Mouse (Mus musculus) thymus, postnatal 0 days (tissue): ENCODE measurements around the gene Ero1l. TPM values are rescaled to one million over a fixed set of nuclear protein-coding genes. Genes with fewer than 3 reads are reported as not detected.

ENCODE experiments used
- DNase-seq: peaks from one replicate; pipeline ENCODE4 v3.0.0-alpha.2; 2015; ENCODE audit warnings: low spot score
- polyA plus RNA-seq: library from polyadenylated mRNA; unstranded; fragments of >200 nt; fragmentation: Nextera tagmentation; extraction: Ambion mirVana; gene quantifications from 2 replicates; pipeline ENCODE4 v1.2.1, GENCODE M21; 2015

Ero1l gene
- 48.7 and 48.8 TPM in 2 replicates for polyA plus RNA-seq

DNA sequence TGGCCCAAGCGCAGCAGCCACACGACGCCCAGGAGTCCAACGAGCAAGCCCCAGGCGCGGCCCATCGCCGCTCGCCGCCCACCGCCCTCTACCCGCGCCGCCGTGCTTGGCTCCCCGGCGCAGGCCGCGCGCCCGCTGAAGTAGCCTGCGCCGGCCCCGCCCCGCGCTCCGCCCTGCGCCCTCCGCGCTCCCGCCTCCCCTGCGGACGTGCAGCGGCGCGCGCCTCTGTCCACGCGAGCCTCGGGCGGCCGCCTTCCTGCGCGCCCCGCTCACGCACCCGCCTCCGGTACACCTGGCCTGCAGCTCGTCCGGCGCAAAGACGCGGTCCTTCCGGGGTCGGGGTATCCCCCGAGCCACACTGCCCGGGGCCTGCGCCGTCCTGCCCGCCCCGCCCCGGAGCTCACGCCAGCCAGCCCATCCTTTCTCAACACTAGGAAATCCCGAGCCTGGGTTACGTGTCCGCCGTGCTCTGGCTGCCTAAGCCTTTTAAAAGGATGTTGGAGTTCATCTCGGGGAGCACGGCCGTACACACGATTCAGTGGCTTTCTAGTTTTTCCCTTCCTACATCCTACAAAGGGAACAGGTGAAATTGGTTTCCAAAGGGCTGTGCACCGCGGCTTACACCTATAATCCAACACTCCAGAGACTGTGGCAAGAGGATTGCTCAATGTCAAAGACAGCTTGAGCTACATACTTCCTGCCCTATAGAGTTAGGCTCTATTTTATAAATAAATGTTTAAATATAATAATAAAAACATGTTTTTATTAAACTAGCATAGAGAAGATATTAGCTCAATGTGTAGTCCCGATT lies at the start of gene Ero1l:
Ero1l (minus strand) TSS at position 346 of the 811 bp plus-strand sequence.
- peak; percentile 81 for DNase-seq

DNA sequence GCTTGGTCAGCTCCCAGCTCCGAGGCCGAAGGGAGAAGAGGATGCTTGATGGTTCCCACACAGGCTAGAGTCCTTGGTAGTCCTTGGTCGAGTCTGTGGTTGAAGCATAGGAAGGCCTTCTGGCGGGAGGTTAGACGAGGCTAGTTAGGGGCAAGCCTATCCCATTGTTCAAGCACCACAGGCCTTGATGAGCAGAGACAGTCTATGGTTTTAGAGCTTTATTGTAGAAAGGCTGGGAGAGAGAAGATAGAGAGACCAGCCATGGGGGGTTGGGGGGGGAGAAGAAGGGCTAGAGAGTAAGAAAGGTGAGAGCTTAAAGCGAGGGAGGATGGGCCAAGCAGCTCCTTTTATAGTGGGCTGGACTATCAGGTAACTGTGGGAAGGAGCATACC lies 46.6 kb upstream of the Ero1l start:
- DNase-seq, result no peak

DNA sequence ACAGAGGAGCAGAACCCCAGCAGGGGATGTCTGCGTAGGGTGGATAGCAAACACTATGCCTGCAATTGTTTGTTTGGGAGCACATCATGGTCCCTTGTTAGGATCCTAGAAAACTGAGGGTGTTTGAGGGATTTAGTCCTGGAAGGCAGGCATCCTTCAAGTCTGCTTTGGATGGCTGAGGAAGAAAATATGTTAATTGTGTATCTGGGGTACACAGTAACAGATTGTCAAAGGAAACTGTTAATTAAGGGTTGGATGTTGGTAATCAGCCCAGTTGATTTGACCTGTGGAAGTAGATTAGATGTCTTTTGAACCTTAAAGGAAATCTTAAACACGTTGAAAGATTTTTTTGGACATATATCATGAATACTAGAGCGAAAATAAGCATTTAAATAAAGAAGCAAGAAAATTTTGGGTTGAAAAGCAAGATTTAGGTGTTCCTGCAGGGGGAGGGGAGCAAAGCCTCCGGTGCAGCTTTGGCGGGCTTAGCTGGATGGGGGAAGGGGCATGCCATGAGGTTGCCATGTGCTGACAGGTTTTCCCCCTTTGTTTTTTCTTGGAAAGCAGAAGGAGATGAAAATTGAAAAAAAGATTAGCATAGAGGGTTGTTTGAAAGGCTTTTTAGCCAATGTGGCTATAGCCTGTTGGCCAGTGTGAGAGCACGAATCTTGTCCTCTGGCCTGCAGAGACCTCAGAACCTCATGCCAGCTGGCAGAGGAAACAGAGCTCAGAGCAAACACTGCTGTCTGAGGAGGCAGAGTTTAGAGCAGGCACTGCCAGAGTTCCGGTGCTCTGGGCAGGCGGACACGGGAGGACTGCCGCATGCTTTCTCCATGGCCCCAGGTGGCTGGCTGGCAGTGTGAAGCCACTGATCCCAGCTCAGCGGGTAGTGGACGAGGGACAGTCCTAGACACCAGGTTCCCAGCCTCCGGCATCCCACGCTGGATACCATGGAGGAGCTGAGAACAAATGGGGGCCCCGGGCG lies 45.9 kb upstream of the Ero1l start:
- no peak for DNase-seq

DNA sequence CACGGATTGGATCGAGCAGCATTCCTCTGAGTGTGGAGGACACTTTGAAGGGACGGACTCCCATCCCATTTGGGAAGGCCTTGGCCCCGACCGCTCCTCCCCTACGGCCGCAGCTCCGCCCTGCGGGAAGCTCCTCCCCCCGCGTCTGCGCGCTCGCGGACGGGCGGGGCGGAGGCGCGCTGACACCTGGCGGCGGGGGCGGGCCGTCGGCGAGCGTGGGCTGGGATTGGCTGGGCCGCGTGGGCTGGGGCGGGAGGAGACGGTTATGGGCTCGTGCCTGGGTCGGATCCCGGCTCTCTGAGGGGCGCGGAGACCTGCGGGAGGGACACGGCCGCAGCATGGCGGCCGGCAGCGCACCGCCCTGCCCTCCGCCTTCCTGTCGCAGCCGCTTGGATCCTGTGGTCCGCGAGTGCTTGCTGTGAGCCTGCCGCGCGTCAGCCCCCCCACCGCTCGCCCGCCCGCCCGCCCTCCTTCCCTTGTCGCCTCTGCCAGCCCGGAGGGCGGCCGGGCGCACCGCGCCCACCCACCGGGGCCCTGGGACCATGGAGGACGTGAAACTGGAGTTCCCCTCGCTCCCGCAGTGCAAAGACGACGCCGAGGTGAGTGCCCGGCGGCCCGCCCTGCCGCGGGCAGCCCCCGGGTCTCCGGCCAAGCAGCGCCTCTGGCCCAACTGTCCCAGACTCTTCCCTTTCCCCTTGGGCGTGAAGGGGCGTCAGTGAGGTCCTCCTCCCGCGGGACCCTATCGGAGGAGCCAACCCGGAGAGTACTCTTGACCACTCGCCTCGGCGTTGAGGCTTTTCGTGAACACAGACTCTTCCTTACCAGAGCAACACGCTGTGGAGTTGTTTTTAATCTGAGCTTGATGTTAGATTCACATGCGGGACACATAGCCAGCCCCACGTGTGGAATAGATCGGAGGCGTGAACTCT lies 32.6 kb upstream of the Ero1l start, which contains the start of gene Styx:
Styx (plus strand) TSS at position 163 of the 929 bp plus-strand sequence.
- peak; percentile 93 for DNase-seq

DNA sequence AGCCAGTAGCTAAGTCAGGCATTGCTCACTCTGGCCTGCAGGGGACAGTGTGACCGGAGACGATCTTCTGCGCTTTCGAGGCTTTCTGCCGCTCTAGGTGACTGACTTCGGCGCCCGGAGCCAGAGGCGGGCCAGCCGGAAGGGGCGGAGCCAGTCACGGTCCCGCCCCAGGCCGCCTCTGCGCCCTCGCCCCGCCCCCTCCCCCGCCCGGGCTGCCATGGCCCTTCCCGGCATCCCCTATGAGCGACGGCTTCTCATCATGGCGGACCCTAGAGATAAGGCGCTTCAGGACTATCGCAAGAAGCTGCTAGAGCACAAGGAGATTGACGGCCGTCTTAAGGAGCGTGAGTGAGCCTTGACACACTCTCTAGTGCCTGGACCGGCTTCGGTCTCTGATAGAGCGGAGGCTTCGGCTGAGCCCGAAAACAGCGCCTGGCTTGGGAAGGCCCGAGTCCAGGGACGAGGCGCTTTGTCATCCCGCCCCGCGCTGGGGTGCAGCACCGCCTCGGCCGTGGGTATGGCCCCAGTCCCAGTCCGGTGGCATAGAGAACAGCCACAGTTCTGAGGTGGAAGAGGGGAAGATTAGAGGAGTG lies 11.1 kb upstream of the Ero1l start, which contains the start of gene Psmc6:
Psmc6 (plus strand) TSS at position 200 of the 593 bp plus-strand sequence.
- peak; percentile 95 for DNase-seq

DNA sequence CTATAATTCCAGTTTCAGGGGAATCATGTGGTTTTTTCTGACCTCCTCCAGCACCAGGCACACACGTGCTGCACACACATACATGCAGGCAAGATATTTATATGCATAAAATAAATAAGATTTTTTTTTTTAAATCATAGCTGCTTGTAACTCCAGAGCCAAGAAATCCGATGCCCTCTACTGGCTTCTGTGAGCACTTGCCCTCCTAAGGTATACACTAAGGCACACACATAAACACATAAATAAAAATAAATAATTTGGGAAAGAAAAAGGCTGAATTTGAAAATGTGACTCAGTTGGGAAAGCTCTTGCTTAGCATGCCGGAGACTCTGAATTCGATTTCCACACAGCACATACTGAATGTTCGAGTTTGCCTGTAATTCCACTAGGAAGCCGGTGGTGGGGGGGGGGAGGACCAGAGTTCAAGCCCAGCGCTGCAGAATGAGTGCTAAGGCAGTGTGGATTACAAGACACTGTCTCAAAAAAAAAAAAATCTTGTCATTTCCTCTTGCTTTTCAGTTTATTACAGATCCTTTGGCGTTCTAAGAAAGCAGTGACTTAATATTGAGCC lies 10.5 kb upstream of the Ero1l start:
- DNase-seq, result no peak

DNA sequence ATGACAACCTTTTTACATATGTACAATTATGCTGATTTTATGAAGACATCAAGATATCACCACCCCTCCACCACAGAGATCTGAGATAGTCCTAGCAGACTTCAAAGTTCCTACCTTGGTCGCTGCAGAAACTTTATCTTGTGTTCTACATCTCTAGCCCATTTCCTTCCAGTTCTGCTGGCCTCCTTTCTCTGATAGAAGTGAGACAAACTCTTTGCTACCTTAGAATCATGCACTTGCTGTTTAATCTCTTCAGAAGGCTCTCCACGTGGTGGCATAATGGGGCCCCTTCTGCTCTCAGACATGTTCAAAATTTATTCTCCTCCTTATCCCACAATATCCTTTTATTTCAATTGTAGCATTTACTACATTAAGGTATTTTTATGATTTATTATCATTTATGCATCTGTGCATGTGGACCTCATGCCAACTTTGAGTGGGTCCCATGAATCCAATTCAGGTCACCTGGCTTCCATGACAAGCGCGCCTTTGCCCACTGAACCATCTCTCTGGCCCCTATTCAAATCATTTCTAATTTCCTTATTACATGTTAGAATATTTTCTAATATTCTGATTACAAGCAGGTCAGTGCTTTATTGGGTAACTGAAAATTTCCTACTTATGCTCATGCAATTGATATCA lies 9.6 kb upstream of the Ero1l start:
- peak; percentile 71 for DNase-seq

DNA sequence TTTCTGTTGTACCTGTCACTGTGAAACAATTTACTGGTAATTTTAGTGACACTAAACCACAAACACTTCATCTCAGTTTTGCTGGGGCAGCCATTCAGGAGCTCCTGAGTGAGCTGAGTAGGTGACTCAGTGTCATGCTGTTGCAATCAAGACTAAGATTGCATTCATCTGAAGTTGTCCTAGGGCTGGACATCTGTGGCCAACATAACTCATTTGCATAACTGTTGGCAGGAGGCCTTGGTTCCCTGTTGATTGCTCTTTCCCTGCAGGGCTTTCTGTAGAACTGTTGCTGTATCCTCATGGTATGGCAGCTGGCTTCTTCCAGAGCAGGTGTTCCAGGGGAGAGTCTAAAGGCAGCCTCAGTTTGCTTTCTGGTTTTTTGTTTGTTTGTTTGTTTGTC lies 6.9 kb upstream of the Ero1l start:
- DNase-seq, result no peak

DNA sequence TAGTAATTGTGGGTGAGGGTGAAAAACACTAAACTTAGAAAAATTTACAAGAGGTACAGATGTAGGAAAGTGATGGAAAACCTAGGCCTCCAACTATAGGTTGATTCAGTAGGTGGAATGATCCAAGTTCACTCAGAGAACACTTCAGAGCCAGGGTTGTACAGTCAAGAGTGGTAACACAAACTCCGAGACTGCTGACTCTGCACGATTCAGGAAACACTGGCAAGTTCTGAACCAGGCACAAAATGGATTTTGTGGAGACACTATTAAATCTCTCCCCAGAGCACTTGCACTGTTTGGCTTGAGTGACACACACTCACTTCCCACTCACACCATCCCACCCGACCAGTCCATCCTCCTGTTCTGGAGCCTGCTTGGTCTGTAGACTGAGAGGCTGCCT lies 4.7 kb upstream of the Ero1l start:
- no peak for DNase-seq

DNA sequence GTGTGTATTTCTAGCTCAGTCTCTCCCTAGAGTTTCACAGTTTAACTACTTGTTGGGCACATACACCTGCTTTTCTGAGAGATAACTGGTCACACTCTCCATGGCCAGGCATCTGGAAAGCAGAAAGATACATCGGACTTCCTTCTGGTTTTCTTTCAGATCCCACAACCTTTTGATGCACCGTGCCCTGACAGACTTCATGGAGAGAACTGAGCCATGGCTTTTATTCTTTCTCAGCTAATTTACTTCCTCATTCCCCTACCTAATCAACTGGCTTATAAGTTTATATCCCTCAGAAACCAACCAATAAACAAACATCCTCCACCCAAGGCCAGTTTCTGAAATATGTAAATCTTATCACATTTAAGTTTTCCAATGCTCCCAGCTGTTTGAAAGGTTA lies 3.9 kb upstream of the Ero1l start:
- DNase-seq, result no peak

DNA sequence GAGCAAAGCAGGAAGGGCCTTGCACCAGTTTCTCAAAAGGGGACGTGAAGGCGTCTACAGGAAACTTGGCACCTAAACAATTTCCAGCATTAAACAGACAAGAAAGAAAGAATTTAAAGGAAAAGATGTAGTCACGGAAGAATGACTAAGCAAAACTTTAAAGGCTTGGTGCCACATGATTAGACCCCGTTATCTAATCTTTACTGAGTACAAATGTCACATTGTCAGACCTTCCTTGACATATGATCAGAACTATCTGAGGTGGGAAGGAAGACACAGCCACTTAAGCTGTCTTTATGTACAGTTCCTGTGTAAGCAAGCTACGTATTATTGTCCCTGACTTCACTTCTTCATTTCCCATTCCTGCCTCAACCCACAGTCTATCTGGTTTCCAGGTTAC lies 3.1 kb upstream of the Ero1l start:
- DNase-seq, result no peak

DNA sequence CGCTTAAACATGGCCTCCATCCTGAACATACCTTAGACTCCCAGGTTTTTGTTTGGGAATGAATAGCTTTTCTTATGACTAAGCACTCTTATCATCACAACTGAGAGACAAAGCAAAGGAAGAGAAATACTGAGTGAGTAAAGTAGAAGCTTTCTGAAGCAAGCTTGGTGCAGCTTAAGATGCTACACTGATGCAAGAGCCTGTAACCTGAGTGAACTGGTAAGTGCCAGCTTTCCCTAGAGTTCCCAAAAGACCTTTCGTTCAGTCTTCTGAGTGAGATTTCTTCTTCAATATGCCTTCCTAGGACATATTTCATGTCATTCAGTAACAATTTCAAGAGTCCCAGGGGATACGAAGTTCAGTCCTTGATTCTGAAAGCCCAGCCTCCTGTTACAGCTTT lies 2.5 kb upstream of the Ero1l start:
- DNase-seq, result no peak

DNA sequence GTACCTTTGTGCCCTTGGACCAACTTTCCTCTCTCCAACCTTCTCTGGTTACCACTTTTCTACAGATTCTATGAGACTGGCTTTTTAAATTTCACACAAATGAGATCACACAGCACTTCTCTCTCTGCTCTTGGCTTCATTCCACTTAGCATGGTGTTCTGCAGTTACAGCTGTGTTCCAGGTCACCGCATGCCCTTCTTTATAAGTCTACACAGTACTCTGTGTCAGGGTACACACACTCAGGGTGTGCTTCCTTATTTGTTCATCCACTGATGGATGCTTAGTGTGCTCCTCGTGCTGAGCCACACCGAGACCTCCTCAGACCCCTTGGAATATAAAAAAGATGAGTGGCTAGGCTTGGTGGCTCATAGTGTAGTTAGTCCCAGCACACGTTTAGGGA lies 1.5 kb upstream of the Ero1l start:
- DNase-seq, result no peak

DNA sequence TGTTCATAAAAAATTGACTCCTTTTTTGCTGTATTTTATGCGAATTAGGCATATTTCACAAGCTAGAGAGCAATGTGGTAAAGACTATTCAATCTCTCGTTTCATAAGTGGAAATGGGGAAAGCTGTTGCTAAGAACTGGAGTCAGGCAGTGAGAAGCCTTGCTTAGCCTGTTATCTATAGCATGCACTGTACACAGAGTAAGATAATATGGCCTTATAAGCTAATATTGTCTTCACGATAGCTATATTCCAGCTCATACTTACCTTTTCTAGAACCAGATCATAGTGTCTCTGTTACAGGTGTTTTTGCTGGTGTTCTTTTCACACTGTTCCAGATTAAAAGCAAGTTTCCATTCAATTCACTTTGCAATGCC lies 653 bp upstream of the Ero1l start:
- no peak for DNase-seq

DNA sequence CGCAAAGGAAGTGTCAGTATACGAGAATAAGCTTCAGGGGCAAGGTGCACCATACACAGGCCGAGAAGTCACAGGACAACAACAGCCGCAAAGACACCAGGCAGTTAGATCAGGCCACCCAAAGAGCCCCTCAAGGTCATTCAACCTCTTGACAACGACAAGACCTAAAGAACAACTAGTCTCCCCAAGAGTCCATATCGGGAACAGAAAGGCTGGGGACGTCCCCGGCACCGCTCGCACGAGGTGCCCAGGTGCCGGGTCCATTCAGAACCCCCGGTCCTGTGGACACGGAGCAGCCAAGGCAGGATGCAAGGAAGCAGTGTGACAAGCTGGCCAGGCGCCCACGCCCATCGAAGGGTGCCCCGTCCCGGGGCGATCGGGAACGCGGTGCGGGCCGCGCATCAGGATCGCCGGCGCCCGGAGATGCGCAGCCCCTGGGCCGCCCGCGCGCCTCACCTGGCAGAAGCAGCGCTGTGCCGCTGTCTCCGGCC lies 605 bp downstream of the Ero1l start:
- DNase-seq, result peak; percentile 42

DNA sequence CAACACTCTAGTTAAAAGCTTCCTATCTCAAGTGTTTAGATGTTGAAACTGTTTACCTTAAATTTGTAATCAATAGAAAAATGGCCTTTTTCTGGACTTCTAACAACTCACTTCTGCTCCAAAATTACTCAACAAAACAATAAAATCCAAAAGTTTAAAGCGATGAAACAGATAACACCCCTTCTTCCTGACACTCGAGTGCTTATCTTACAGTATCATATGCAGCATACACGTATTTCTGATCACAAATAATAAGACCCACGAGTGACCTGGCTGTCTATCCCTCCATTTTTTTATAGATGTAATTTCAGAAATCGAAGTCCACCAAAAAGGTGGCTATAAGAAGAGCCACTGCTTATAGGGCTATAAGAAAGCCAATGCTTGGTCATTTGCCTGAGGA lies 1.6 kb downstream of the Ero1l start:
- DNase-seq, result no peak

DNA sequence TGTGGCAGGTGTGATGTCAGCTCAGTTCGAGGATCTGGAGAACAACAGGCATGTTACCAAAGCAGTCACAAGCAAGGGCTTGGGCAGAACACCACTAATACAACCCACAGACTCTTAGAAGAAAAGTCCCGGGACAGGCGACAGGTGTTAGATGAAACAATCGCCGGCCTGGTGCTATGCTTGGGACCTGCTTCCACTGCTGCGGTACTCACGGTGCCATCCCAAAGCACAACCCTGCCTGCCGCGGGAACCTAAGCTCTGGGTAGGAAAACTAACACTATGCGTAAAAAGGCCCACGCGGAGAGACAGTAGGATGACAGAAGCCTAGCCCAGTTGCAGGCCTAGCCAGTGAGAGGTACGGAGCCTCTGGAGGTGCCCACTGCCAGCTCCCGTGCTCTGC lies 8.5 kb downstream of the Ero1l start:
- no peak for DNase-seq

DNA sequence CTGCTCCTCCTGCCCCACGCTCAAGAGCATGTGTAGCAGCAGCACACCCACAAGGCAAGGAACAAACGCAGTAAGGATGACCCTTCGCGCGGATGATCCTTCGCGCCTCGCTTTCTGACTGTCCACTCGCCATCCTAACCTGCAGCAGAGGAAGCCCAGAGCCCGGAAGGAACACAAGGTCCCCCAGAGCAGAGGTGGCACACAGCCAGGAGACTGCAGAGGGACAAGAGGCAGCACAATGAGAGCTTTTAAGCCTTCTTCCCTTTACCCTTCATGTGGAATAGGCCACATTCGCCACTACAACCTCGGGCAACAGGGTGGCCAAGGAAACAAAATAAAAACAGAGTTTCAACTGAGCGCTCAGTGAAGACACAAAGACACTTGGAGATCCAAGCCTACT lies 8.9 kb downstream of the Ero1l start:
- no peak for DNase-seq

DNA sequence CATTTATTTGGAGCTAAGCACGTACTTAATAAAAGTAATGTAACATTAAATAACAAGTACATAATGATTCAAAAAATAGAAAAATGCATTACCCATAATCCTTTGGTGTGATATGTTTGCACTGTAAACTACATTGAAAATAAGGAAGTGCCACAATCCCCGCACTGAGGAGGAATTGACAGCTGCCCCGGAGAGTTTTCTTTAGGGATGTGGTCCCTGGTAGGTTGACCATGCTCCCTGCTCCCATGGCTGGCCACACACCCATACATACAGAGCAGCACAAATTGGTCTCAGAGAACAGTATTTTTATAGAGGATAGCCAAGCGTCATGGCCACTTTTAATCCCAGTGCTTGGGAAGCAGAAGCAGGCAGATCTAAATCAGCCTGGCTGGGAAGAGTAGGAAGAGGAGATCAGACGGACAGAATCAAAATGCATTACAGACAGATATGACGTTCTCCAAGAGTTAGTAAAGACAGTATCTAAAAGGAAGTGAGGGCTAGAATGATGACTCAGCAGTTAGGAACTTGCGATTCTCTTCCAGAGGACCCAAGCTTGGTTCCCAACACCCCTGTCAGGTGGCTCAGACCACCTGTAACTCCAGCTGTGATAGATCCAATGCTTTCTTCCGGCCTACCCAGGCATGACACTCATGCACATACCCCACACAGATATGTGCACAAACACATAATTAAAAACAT lies 10.8 kb downstream of the Ero1l start:
- no peak for DNase-seq
